Mouse (Mus musculus) brain, embryonic 14.5 days (tissue): ENCODE data around the gene Btbd19.

Experiments
- CTCF ChIP-seq: fragments of 200-500 bp; IDR thresholded peaks from 2 replicates; pipeline ENCODE4 v1.5.1; 2012; ENCODE audit warnings: inconsistent platforms, mild to moderate bottlenecking, moderate library complexity, borderline replicate concordance; ENCODE audit not compliant: insufficient read depth, insufficient read length; ENCODE audit errors: extremely low read depth
- POLR2A ChIP-seq: fragments of 200-500 bp; IDR thresholded peaks from 2 replicates; pipeline ENCODE4 v1.6.1; 2012; ENCODE audit warnings: mild to moderate bottlenecking, inconsistent platforms, borderline replicate concordance; ENCODE audit not compliant: poor library complexity, insufficient read depth, insufficient read length, severe bottlenecking; ENCODE audit errors: extremely low read depth

DNA sequence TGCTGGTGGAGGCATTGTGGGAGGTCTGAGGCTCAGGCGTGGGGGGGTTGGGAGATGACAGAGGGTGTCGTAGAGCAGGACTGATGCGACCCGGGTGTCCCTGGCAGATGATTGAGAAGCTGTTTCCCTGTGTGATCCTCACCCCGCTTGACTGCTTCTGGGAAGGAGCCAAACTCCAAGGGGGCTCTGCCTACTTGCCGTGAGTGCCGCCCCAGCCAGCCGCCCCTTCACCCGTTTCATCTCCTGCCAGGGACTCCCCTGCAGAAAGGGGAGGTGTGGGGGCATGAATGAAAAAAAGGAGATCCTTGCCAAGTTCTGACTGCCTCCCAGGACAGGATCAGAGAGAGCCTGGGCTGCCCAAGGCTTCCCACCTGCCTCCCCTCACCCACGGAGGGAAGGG is 20.4 kb downstream of the Btbd19 start:
- TF ChIP-seq POLR2A (no peak), CTCF (no peak)
